Mouse (Mus musculus): ENCODE data around the gene Pcyt2. TPM values are rescaled to one million over a fixed set of nuclear protein-coding genes. Genes with fewer than 3 reads are reported as not detected.
A peak's percentile ranks its signal among the peaks of the same experiment; 100 is the strongest.

Gene Pcyt2
- polyA plus RNA-seq, 1 experiment: 252 TPM

- DNase-seq (ENCODE audit: extremely low spot score in 1 of 2, low spot score in 1 of 2): peak; percentile 85 to 94
These were observed 16.0 kb upstream of the Pcyt2 start, which contains the start of gene Mafg for GRCm38 (mm10) chr11:120633520-120634343. Mafg (minus strand) TSS chr11:120633600.

GRCm38 (mm10) chr11:120632559-120633519, 15.1 kb upstream of the Pcyt2 start:
- DNase-seq (ENCODE audit: extremely low spot score in 1 of 2, low spot score in 1 of 2): peak in 1 of 2 experiments; percentile 58

GRCm38 (mm10) chr11:120631726-120632448, 14.2 kb upstream of the Pcyt2 start:
- DNase-seq (ENCODE audit: extremely low spot score in 1 of 2, low spot score in 1 of 2): no peak

DNA sequence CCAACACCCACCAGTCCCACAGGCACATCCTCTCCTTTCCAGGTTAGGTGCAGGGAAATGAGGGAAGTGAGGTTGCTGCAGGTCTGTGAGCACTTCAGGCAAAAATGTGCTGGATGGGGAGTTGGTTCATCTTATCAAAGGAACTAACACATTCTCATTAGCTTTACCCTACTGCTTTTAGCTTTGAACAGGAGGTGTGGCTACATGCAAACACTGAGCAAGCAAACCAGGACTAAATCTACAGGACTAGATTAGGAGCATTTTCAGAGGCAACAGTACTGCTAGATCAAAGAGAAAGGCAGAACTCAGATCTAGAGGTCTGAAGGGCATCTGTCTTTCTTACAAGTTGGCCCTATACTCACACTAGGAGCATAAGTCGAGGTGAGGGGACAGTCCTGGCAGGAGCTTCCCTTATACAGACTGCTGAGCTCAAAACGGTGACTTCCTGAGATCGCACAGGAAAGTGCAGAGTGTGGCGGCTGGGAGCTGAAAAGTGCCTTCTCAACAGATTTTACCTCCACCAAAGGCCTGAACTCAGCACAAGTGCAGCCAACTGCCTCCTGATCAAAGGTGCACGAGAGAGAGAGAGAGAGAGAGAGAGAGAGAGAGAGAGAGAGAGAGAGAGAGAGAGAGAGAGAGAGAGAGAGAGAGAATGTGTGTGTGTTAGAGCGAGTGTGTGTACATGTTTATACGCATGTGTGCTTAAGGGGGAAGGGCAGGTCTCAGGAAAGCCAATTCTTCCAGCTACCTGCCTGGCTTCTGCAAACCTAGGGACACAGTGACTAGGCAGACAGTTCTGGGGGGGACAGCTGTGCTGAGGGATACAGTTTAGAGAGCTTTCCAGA, 13.4 kb upstream of the Pcyt2 start:
- DNase-seq (ENCODE audit: extremely low spot score in 1 of 2, low spot score in 1 of 2): no peak

DNA sequence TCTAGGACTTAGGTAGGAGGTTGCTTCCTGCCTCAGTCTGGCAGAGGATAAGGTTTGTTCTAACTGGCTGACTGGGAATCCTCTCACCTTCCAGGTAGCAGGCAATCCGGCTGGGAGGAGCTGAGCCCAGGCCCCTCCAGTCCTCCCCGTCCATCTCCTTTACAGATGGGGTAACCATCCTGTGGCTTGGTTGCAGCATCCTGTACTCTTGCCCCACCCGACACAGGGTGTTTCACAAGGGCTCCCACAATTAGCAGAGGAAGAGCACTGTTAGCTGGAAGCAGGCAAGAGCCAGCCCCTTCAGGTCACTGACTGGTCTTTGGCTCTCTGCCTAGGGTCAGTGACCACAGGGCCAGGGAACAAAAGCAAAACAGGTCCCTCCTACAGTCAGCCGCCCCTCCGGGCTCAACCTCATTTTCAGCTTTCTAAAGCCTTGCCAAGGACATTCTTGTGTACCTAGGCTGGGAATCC, 12.7 kb upstream of the Pcyt2 start:
- DNase-seq (ENCODE audit: extremely low spot score in 1 of 2, low spot score in 1 of 2): no peak

GRCm38 (mm10) chr11:120629911-120630310, 12.2 kb upstream of the Pcyt2 start:
- no peak for DNase-seq (ENCODE audit: extremely low spot score in 1 of 2, low spot score in 1 of 2)

GRCm38 (mm10) chr11:120629341-120629730, 11.6 kb upstream of the Pcyt2 start:
- no peak for DNase-seq (ENCODE audit: extremely low spot score in 1 of 2, low spot score in 1 of 2)

- DNase-seq (ENCODE audit: extremely low spot score in 1 of 2, low spot score in 1 of 2): no peak
These were observed 11.0 kb upstream of the Pcyt2 start for GRCm38 (mm10) chr11:120628601-120629340.

GRCm38 (mm10) chr11:120627468-120628300, 9.9 kb upstream of the Pcyt2 start:
- DNase-seq (ENCODE audit: extremely low spot score in 1 of 2, low spot score in 1 of 2): no peak

DNA sequence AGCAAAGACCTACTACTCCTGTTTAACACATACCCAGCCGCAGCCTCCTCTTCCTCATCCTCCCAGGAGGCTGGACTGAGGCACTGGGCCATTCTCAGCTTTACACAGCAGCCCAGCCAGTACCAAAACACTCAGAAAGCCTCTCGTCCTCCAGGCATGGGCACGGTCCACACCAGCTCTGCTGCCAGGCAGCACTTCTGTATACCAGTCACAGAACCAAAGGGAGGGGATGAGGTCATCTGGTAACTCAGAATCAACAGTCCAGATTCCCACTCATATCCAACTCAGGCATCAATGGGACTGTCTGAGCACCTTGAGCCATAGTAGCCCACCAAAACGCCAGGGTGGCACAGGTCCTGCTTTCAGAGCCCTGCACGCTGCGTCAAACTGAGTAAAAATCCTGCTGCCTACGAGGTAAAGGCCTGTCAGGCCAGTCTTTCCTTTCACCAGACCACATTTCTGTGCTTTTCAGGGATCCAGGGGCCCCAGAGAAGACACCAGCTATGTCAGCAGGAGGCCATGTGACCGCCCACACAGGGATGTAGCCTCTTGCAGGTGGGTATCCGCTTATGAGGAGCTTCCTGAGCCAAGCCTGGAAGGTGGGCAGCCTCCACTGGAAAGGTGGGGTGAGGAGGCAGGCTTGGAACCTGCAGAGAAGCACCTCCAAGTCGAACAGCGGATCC, 9.2 kb upstream of the Pcyt2 start:
- no peak for DNase-seq (ENCODE audit: extremely low spot score in 1 of 2, low spot score in 1 of 2)

- no peak for DNase-seq (ENCODE audit: extremely low spot score in 1 of 2, low spot score in 1 of 2)
These were observed 7.5 kb upstream of the Pcyt2 start, which contains the start of gene Sirt7 for GRCm38 (mm10) chr11:120625152-120625775. Sirt7 (minus strand) TSS chr11:120625240.

DNA sequence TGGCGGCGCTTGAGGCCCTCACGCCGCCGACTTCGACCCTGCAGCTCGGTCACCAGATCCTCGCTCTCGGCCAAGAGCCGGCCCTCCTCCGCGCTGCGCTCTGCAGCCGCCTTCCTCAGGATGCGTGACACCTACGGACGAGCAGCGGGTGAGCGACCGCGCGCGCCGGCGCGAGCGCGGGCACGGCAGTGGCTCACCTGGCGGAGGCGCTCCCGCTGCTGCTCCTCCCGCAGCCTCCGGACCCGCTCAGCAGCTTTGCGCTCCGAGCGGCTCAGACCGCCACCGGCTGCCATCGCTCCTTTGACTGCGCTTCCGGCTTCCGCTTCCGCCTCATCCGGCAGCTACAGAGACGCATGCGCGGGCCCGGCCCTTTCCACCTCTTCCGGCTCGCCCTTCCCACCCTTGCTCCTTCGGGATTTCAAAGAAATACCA, 7.0 kb upstream of the Pcyt2 start:
- DNase-seq (ENCODE audit: extremely low spot score in 1 of 2, low spot score in 1 of 2): peak; percentile 65 to 90

- DNase-seq (ENCODE audit: extremely low spot score in 1 of 2, low spot score in 1 of 2): peak in 1 of 2 experiments; percentile 69
These were observed 6.4 kb upstream of the Pcyt2 start for GRCm38 (mm10) chr11:120623961-120624679.

GRCm38 (mm10) chr11:120622805-120623204, 5.1 kb upstream of the Pcyt2 start:
- DNase-seq (ENCODE audit: extremely low spot score in 1 of 2, low spot score in 1 of 2): no peak

GRCm38 (mm10) chr11:120620195-120620594, 2.5 kb upstream of the Pcyt2 start:
- DNase-seq (ENCODE audit: extremely low spot score in 1 of 2, low spot score in 1 of 2): no peak
